Mouse (Mus musculus) thymus, postnatal 4 days (tissue): ENCODE results near the gene Slc30a6.
"Not testable (repeated sequence)": the region's sequence is repeated elsewhere in the genome, so short reads cannot be mapped to it uniquely, and the experiment has no call there.

Experiments
- DNase-seq: peaks from one replicate; pipeline ENCODE4 v3.0.0; 2021

Gene Slc30a6

GRCm38 (mm10) chr17:74453928-74454327, 58.5 kb downstream of the Slc30a6 start:
- no peak for DNase-seq

GRCm38 (mm10) chr17:74454660-74455059, 59.3 kb downstream of the Slc30a6 start:
- DNase-seq = no peak

GRCm38 (mm10) chr17:74455426-74455825, 60.0 kb downstream of the Slc30a6 start:
- DNase-seq = no peak

GRCm38 (mm10) chr17:74456825-74457224, 61.4 kb downstream of the Slc30a6 start:
- no peak for DNase-seq

GRCm38 (mm10) chr17:74457972-74458677, 62.7 kb downstream of the Slc30a6 start:
- DNase-seq = no peak

GRCm38 (mm10) chr17:74458711-74459408, 63.5 kb downstream of the Slc30a6 start, which contains the start of gene Nlrc4:
Gene Nlrc4, minus strand, starts transcription at chr17:74459142.
- no peak for DNase-seq

- DNase-seq = no peak
These were observed 68.1 kb downstream of the Slc30a6 start for GRCm38 (mm10) chr17:74463510-74463909.

- DNase-seq = not testable (repeated sequence)
These were observed 72.6 kb downstream of the Slc30a6 start for GRCm38 (mm10) chr17:74467981-74468380.

- not testable (repeated sequence) for DNase-seq
These were observed 74.7 kb downstream of the Slc30a6 start for GRCm38 (mm10) chr17:74470133-74470532.
